Mouse (Mus musculus): ENCODE measurements around the gene Ccl11. TPM values are rescaled to one million over a fixed set of nuclear protein-coding genes. Genes with fewer than 3 reads are reported as not detected.

Gene Ccl11
- total RNA-seq, 2 experiments from 2014 or later = 13.2 to 21.0 TPM

Other genes with a start within 250 kb of the Ccl11 start
- gene 5530401A14Rik, start 197.2 kb upstream of the Ccl11 start, total RNA-seq (2021) = under 1 TPM in 1 of 2 experiments, not detected in 1; 0.21 TPM
- under 1 TPM; 0.11 to 0.31 TPM for gene Asic2, start 89.4 kb upstream of the Ccl11 start, total RNA-seq (2021)
- gene Ccl2, start 22.3 kb upstream of the Ccl11 start, total RNA-seq (2021) = 1 to 10 TPM in 1 of 2 experiments, under 1 TPM in 1; 0.48 to 1.5 TPM
- gene Gm17268, start 19.3 kb upstream of the Ccl11 start, total RNA-seq (2021) = not detected
- gene Ccl7, start 12.1 kb upstream of the Ccl11 start, total RNA-seq (2021) = 1 to 10 TPM in 1 of 2 experiments, not detected in 1; 1.2 TPM
- gene Ccl12, start 44.0 kb downstream of the Ccl11 start, total RNA-seq (2021) = not detected
- under 1 TPM; 0.50 to 1.00 TPM for gene Ccl8, start 57.4 kb downstream of the Ccl11 start, total RNA-seq (2021)
- gene Ccl1, start 247.9 kb downstream of the Ccl11 start, total RNA-seq (2021) = not detected

Measured in gastrocnemius, adult 18-20 months (tissue).